Mouse (Mus musculus) CH12.LX (cell line): ENCODE measurements around the gene Zbtb8b. TPM values are rescaled to one million over a fixed set of nuclear protein-coding genes. Genes with fewer than 3 reads are reported as not detected.
"Not testable (repeated sequence)": the region's sequence is repeated elsewhere in the genome, so short reads cannot be mapped to it uniquely, and the experiment has no call there.

Experiments
- DNase-seq: peaks from one replicate; pipeline ENCODE4 v3.0.0-alpha.2; 2013; ENCODE audit errors: extremely low read depth
- H3K27ac ChIP-seq: 2 replicates; pipeline ENCODE4 v1.5.1; 2012; ENCODE audit warnings: low read depth, mild to moderate bottlenecking, control low read depth, moderate library complexity; ENCODE audit not compliant: insufficient read depth
- H3K27me3 ChIP-seq: replicated peaks from 2 replicates; pipeline ENCODE3; 2012; ENCODE audit warnings: inconsistent platforms
- H3K36me3 ChIP-seq, 2 experiments: replicated peaks in 1 of 2; 2 replicates each; pipeline versions ENCODE3 to v1.6.1; 2012; ENCODE audit warnings: inconsistent platforms in 1 of 2, low read length in 1 of 2, mild to moderate bottlenecking in 1 of 2, mixed read lengths in 1 of 2, moderate library complexity in 1 of 2; ENCODE audit not compliant: control insufficient read depth in 1 of 2, insufficient read depth in 1 of 2
- H3K4me1 ChIP-seq, 2 experiments: 2 replicates each; pipeline ENCODE4 v1.6.1; 2012; ENCODE audit warnings: inconsistent platforms in 1 of 2, moderate library complexity in 1 of 2; ENCODE audit not compliant: insufficient read depth in 2 of 2, control insufficient read depth in 1 of 2
- H3K4me2 ChIP-seq: 2 replicates; pipeline ENCODE4 v1.6.1; 2012; ENCODE audit warnings: low read depth, mild to moderate bottlenecking, control low read depth; ENCODE audit not compliant: poor library complexity, insufficient read depth, severe bottlenecking
- H3K4me3 ChIP-seq, 3 experiments: fragments of 150-350 bp in 1 of 3; sonication (generic) in 1 of 3; replicated peaks in 1 of 3; 2 replicates each; pipeline versions ENCODE3 to v1.5.1; 2011 to 2012; ENCODE audit warnings: low read depth in 2 of 3, low read length in 2 of 3, mild to moderate bottlenecking in 2 of 3, moderate library complexity in 2 of 3, control low read depth in 1 of 3, improper control_type of control experiment in 1 of 3, inconsistent platforms in 1 of 3, mixed read lengths in 1 of 3; ENCODE audit not compliant: poor library complexity in 1 of 3
- H3K79me2 ChIP-seq: replicated peaks from 2 replicates; pipeline ENCODE4 v1.6.1; 2012; ENCODE audit warnings: mild to moderate bottlenecking, moderate library complexity; ENCODE audit not compliant: control insufficient read depth, poor library complexity, insufficient read depth, severe bottlenecking; ENCODE audit errors: extremely low read depth
- H3K9ac ChIP-seq: 2 replicates; pipeline ENCODE4 v1.6.1; 2012; ENCODE audit warnings: low read depth, mild to moderate bottlenecking, control low read depth, moderate library complexity; ENCODE audit not compliant: insufficient read depth
- H3K9me3 ChIP-seq: replicated peaks from 2 replicates; pipeline ENCODE3; 2012; ENCODE audit warnings: low read length, inconsistent platforms, mixed read lengths
- CTCF ChIP-seq, 2 experiments: IDR thresholded peaks in 1 of 2; conservative IDR thresholded peaks in 1 of 2; 2 replicates each; pipeline ENCODE4 v1.5.1; 2011 to 2012; ENCODE audit warnings: low read depth in 2 of 2, low read length in 2 of 2, improper control_type of control experiment in 1 of 2, inconsistent platforms in 1 of 2, mild to moderate bottlenecking in 1 of 2, moderate library complexity in 1 of 2
- E2F4 ChIP-seq: IDR thresholded peaks from 2 replicates; pipeline ENCODE4 v1.6.1; 2011; ENCODE audit warnings: low read depth, low read length, improper control_type of control experiment; ENCODE audit not compliant: insufficient replicate concordance
- GABPA ChIP-seq: IDR thresholded peaks from 2 replicates; pipeline ENCODE4 v1.6.1; 2012; ENCODE audit warnings: low read depth, low read length, improper control_type of control experiment, inconsistent platforms; ENCODE audit not compliant: insufficient replicate concordance
- JUND ChIP-seq: conservative IDR thresholded peaks from 2 replicates; pipeline ENCODE4 v1.6.1; 2011; ENCODE audit warnings: low read depth, low read length, improper control_type of control experiment
- KAT2A ChIP-seq: IDR thresholded peaks from 2 replicates; pipeline ENCODE4 v1.6.1; 2012; ENCODE audit warnings: low read length, improper control_type of control experiment, inconsistent platforms; ENCODE audit not compliant: insufficient replicate concordance
- MAX ChIP-seq: IDR thresholded peaks from 2 replicates; pipeline ENCODE4 v1.6.1; 2011; ENCODE audit warnings: low read length, improper control_type of control experiment
- MAZ ChIP-seq: IDR thresholded peaks from 2 replicates; pipeline ENCODE4 v1.6.1; 2012; ENCODE audit warnings: low read depth, mild to moderate bottlenecking, inconsistent platforms, low read length, improper control_type of control experiment, moderate library complexity
- MEF2A ChIP-seq: IDR thresholded peaks from 2 replicates; pipeline ENCODE4 v1.6.1; 2014; ENCODE audit warnings: low read depth, mild to moderate bottlenecking, inconsistent platforms, low read length, improper control_type of control experiment, borderline replicate concordance
- MYC ChIP-seq: IDR thresholded peaks from 2 replicates; pipeline ENCODE4 v1.6.1; 2011; ENCODE audit warnings: low read depth, mild to moderate bottlenecking, improper control_type of control experiment, low read length
- NELFE ChIP-seq: IDR thresholded peaks from 2 replicates; pipeline ENCODE4 v1.6.1; 2011; ENCODE audit warnings: low read depth, low read length, improper control_type of control experiment
- POLR2A ChIP-seq: IDR thresholded peaks from 2 replicates; pipeline ENCODE4 v1.6.1; 2011; ENCODE audit warnings: low read depth, mild to moderate bottlenecking, improper control_type of control experiment, low read length
- POLR2AphosphoS2 ChIP-seq: IDR thresholded peaks from 2 replicates; pipeline ENCODE4 v1.6.1; 2011; ENCODE audit warnings: low read depth, low read length, improper control_type of control experiment
- RAD21 ChIP-seq: IDR thresholded peaks from 2 replicates; pipeline ENCODE4 v1.6.1; 2011; ENCODE audit warnings: low read depth, mild to moderate bottlenecking, low read length, improper control_type of control experiment, moderate library complexity
- SMC3 ChIP-seq: IDR thresholded peaks from 2 replicates; pipeline ENCODE4 v1.6.1; 2011; ENCODE audit warnings: low read depth, low read length, improper control_type of control experiment
- TBP ChIP-seq: conservative IDR thresholded peaks from 2 replicates; pipeline ENCODE4 v1.6.1; 2011; ENCODE audit warnings: low read depth, low read length, improper control_type of control experiment
- USF1 ChIP-seq: IDR thresholded peaks from 2 replicates; pipeline ENCODE4 v1.6.1; 2014; ENCODE audit warnings: low read depth, mild to moderate bottlenecking, inconsistent platforms, low read length, improper control_type of control experiment
- USF2 ChIP-seq: conservative IDR thresholded peaks from 2 replicates; pipeline ENCODE4 v1.6.1; 2011; ENCODE audit warnings: low read depth, low read length, improper control_type of control experiment
- dilution Hi-C: fragments of 300-500 bp; cut with MboI; formaldehyde crosslinking; loops from 2 replicates; pipeline ENCODE4 v1.14.3; 2020; ENCODE audit warnings: low sequenced_read_pairs; ENCODE audit not compliant: extremely low pct_unique_long_range_greater_than_20kb, extremely low pct_ligation_motif_present
- in situ Hi-C: fragments of 300-500 bp; cut with MboI; formaldehyde crosslinking; loops from 3 replicates; pipeline ENCODE4 v1.14.3; 2019; ENCODE audit warnings: low sequenced_read_pairs, low pct_ligation_motif_present, low pct_unique_long_range_greater_than_20kb, mixed read lengths
- polyA plus RNA-seq: library from polyadenylated mRNA; unstranded; fragments of >175 nt; gene quantifications from 2 replicates; pipeline ENCODE4 v1.2.1, GENCODE M21; 2012; ENCODE audit warnings: low read depth; ENCODE audit not compliant: insufficient read length
- total RNA-seq, 2 experiments: library from RNA; depleted of rRNA; stranded (reverse); fragments of 300-350 nt in 1 of 2; fragments of >200 nt in 1 of 2; gene quantifications; 2 replicates each; pipeline ENCODE4 v1.2.3; 2012 to 2014

The Zbtb8b gene
- total and polyA plus RNA-seq, 3 experiments = 0.04 TPM; not detected in 2

DNA sequence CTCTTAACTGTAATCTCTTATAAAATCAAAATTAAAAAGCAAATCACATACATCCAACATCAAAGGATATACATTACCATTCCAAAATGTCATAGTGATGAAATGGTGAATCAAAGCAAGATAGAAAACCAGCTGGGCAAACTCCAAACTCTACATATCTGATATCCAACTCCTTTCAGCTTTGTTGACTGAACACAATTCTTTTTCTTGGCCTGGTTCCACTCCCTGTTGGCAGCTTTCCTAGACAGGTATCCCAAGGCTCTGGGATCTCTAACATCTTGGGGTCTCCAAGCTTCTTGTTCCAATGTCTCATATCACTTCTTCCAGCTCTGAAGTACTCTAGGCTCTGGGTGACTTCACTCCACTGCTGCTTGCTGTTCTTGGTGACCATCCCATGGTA is 29.7 kb downstream of the Zbtb8b start:
- Histone ChIP-seq H3K9me3 (no peaks in the 10 kb centered on the region), H3K27ac (no peak overlapping the region), H3K9ac (no peak overlapping the region), H3K36me3 (no peaks in the 10 kb centered on the region), H3K79me2 (no peaks in the 10 kb centered on the region), H3K4me3 (no peak overlapping the region), H3K27me3 (no peaks in the 10 kb centered on the region), H3K4me1 (peaks cover 0 to 4% of the 10 kb centered on the region in 2 experiments; a peak in 1 of 4 replicates), H3K4me2 (no peak overlapping the region)
- dilution Hi-C loops (no loop called here), in situ Hi-C loops (no loop called here)
- DNase-seq = no peak
- TF ChIP-seq RAD21 (no peak), MAZ (no peak), MYC (no peak), MEF2A (no peak), KAT2A (no peak)

DNA sequence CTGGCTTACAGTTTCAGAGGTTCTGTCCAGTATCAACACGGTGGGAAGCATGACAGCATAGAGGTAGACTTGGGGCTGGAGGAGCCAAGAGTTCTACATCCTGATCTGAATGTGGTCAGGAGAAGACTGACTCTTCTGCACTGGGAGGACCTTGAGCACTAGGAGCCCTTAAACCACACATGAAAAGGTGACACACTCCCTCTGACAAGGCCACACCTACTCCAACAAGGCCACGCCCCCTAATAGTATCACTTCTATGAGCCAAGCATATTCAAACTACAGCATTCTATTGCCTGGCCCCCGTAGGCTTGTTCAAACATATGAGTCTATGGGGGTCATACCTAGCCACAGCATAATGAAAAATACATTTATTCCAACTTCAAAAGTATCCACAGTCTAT is 30.1 kb downstream of the Zbtb8b start:
- H3K27me3 ChIP-seq, H3K9me3 ChIP-seq, H3K36me3 ChIP-seq, H3K9ac ChIP-seq, H3K4me3 ChIP-seq, H3K27ac ChIP-seq, dilution Hi-C loops, H3K4me1 ChIP-seq, DNase-seq, H3K4me2 ChIP-seq, in situ Hi-C loops, H3K79me2 ChIP-seq: not testable (repeated sequence)

DNA sequence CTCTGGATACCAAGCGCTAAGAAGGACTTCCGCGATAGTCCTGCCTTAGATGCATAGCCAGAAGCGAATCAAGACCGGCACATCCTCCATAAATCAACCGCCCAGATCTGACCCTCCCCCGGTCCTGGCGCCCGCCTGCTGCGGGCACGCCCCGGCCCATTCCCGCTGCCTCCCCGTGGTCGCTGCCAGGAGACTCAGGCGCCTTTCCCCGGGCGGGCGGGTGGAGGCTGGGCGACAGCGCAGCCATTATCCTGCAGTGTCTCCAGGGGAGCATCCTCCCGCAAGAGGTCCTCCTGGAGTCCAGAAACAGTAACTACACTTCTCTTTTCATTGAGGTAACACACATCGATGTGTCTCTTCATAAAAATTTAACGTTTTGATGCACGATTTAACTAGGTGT is 34.2 kb downstream of the Zbtb8b start:
- no peak overlapping the region for H3K4me3 ChIP-seq

More for the DNA sequence above, 34.2 kb downstream of the Zbtb8b start:
- Histone ChIP-seq H3K4me2 (no peak overlapping the region), H3K27ac (no peak overlapping the region), H3K36me3 (no peaks in the 10 kb centered on the region), H3K27me3 (no peaks in the 10 kb centered on the region), H3K79me2 (no peaks in the 10 kb centered on the region), H3K9me3 (no peaks in the 10 kb centered on the region), H3K9ac (no peak overlapping the region), H3K4me1 (peaks cover 0 to 4% of the 10 kb centered on the region in 2 experiments; a peak in 1 of 4 replicates)
- DNase-seq = no peak
- no peak for TF ChIP-seq TBP
- TF ChIP-seq USF1 = no peak
- no peak for TF ChIP-seq USF2
- no peak for TF ChIP-seq POLR2AphosphoS2
- TF ChIP-seq MAX = no peak
- TF ChIP-seq JUND = no peak
- TF ChIP-seq POLR2A = no peak
- no peak for TF ChIP-seq GABPA
- TF ChIP-seq E2F4 = no peak
- no peak for TF ChIP-seq CTCF (conservative IDR thresholded peaks at IDR 0.05 in 1 of 2, IDR thresholded peaks at IDR 0.05 in 1 of 2; ENCODE audit: low read depth in 2 of 2, low read length in 2 of 2)
- TF ChIP-seq NELFE = no peak
- no peak for TF ChIP-seq KAT2A
- no peak for TF ChIP-seq RAD21
- no peak for TF ChIP-seq SMC3
- dilution Hi-C loops = no loop called here
- in situ Hi-C loops = no loop called here
